Mouse (Mus musculus) gastrocnemius, adult 18-20 months (tissue): Measurements from ENCODE around the gene Gpr137c. TPM values are rescaled to one million over a fixed set of nuclear protein-coding genes. Genes with fewer than 3 reads are reported as not detected.
A peak's percentile ranks its signal among the peaks of the same experiment; 100 is the strongest.

Experiments used
- DNase-seq: peaks from one replicate; pipeline ENCODE4 v3.0.0; 2021; ENCODE audit warnings: low spot score
- total RNA-seq, 2 experiments: library from RNA; stranded (reverse); gene quantifications; 2 replicates each; pipeline ENCODE4 v1.2.3; 2021

The Gpr137c gene
- total RNA-seq, 2 experiments from 2014 or later, result 2.2 to 3.7 TPM

- no peak for DNase-seq
These were observed 72.1 kb downstream of the Gpr137c start for GRCm38 (mm10) chr14:45291608-45292007.

- no peak for DNase-seq
These were observed 84.4 kb downstream of the Gpr137c start for GRCm38 (mm10) chr14:45303939-45304338.

- no peak for DNase-seq
These were observed 84.9 kb downstream of the Gpr137c start for GRCm38 (mm10) chr14:45304389-45304788.

- DNase-seq, result no peak
These were observed 86.3 kb downstream of the Gpr137c start for GRCm38 (mm10) chr14:45305852-45306251.

- DNase-seq, result no peak
These were observed 88.3 kb downstream of the Gpr137c start for GRCm38 (mm10) chr14:45307630-45308328.

GRCm38 (mm10) chr14:45309646-45310045 lies 90.1 kb downstream of the Gpr137c start:
- no peak for DNase-seq

- no peak for DNase-seq
These were observed 90.6 kb downstream of the Gpr137c start for GRCm38 (mm10) chr14:45310101-45310500.

- DNase-seq, result no peak
These were observed 97.4 kb downstream of the Gpr137c start for GRCm38 (mm10) chr14:45316927-45317326.

- no peak for DNase-seq
These were observed 98.4 kb downstream of the Gpr137c start for GRCm38 (mm10) chr14:45317921-45318411.

- peak; percentile 67 for DNase-seq
These were observed 99.1 kb downstream of the Gpr137c start, which contains the start of gene Ero1l for GRCm38 (mm10) chr14:45318426-45319236. TSS of gene Ero1l (minus strand) at chr14:45318771.

GRCm38 (mm10) chr14:45319237-45319610 lies 99.7 kb downstream of the Gpr137c start:
- DNase-seq, result no peak

GRCm38 (mm10) chr14:45320111-45320510 lies 100.6 kb downstream of the Gpr137c start:
- no peak for DNase-seq

GRCm38 (mm10) chr14:45321067-45321466 lies 101.5 kb downstream of the Gpr137c start:
- no peak for DNase-seq

- no peak for DNase-seq
These were observed 102.1 kb downstream of the Gpr137c start for GRCm38 (mm10) chr14:45321622-45322021.

GRCm38 (mm10) chr14:45322450-45322849 lies 102.9 kb downstream of the Gpr137c start:
- no peak for DNase-seq

- DNase-seq, result no peak
These were observed 103.8 kb downstream of the Gpr137c start for GRCm38 (mm10) chr14:45323320-45323719.

- DNase-seq, result no peak
These were observed 106.0 kb downstream of the Gpr137c start for GRCm38 (mm10) chr14:45325471-45325870.

- DNase-seq, result no peak
These were observed 108.7 kb downstream of the Gpr137c start for GRCm38 (mm10) chr14:45328072-45328713.

- no peak for DNase-seq
These were observed 109.6 kb downstream of the Gpr137c start for GRCm38 (mm10) chr14:45329018-45329588.

- DNase-seq, result peak; percentile 91
These were observed 110.2 kb downstream of the Gpr137c start, which contains the start of gene Psmc6 for GRCm38 (mm10) chr14:45329589-45330181. TSS of gene Psmc6 (plus strand) at chr14:45329788.
